Mouse (Mus musculus) CD4-positive, CD25-positive, alpha-beta regulatory T cell, adult 2 months (primary cell): Measurements from ENCODE around the gene Tnxb.

ENCODE experiments used
- DNase-seq: peaks from one replicate; pipeline ENCODE4 v3.0.0-alpha.2; 2012; ENCODE audit warnings: low read depth, low spot score

Tnxb gene

DNA sequence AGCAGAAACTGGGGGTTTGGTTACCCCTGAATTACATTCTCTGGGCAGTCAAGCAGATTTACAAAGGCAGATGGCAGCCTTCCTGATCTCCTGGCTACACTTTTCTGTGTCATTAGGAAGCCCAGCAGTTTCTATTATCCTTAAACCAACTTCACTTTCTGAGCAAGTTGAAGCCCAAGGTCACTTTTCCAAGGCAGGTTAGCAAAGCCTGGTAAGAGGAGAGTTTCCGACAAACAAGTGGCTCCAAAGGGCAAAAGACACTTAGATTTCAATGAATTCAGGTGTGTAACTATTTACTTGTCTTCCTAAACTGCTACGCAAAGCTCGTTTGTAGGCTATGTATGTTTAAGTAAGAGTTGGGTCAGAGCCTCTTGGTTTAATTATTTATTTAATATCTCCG is 27.0 kb upstream of the Tnxb start:
- no peak for DNase-seq

- DNase-seq, result no peak
These were observed 26.4 kb upstream of the Tnxb start for GRCm38 (mm10) chr17:34643944-34644343.

GRCm38 (mm10) chr17:34644608-34645007 is 25.7 kb upstream of the Tnxb start, which contains the start of gene Fkbpl:
Gene Fkbpl (plus strand): TSS chr17:34644764.
- DNase-seq, result peak; percentile 98

DNA sequence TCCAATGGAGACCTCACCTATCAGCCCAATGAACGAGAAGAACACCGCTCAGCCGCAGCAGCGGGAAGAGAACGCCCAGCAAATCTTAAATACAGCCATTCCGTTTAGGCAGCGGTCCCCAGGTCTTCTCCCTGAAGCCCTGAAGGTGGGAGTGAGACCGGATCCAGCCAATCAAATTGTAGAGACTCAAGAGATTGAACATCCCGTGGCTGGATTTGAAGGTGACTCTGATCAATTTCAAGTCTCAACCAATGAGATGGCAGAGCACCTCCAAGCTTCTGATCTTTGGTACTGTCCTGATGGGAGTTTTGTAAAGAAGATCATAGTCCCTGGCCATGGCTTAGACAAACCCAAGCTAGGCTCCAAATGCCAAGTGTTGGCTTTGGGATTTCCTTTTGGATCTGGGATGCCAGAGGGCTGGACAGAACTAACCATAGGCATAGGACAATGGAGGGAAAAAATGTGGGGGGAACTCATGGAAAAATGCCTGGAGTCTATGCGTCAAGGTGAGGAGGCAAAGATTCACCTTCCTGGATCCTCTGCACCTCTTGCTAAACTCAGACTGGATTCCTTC is 25.0 kb upstream of the Tnxb start:
- DNase-seq, result no peak

DNA sequence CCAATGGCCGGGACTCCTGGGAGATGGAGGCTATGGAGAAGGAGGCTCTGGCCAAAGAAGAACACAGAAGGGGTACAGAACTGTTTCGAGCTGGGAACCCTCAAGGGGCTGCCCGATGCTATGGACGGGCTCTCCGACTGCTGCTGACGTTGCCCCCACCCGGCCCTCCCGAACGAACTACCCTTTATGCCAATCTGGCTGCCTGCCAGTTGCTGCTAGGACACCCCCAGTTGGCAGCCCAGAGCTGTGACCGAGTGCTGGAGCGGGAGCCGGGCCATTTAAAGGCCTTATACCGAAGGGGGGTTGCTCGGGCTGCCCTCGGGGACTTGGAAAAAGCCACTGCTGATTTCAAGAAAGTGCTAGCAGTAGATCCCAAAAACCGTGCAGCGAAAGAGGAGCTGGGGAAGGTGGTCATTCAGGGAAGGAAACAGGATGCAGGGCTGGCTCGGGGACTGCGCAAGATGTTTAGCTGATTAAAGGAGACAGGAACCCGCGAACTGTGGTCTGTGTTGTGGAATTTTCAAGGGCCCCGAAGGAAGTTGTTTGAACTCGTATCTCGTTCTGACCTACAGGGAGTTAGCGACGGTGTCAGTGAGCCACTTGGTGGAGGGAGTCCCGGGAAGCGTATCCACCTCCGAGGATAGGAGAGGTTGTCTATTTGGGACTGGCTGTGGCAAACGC is 24.4 kb upstream of the Tnxb start:
- DNase-seq, result no peak

GRCm38 (mm10) chr17:34646906-34647787 is 23.2 kb upstream of the Tnxb start, which contains the start of gene Atf6b:
Gene Atf6b (plus strand): TSS chr17:34647146.
- DNase-seq, result peak; percentile 98

GRCm38 (mm10) chr17:34648141-34648890 is 22.0 kb upstream of the Tnxb start:
- no peak for DNase-seq

- no peak for DNase-seq
These were observed 21.1 kb upstream of the Tnxb start for GRCm38 (mm10) chr17:34649106-34649864.

DNA sequence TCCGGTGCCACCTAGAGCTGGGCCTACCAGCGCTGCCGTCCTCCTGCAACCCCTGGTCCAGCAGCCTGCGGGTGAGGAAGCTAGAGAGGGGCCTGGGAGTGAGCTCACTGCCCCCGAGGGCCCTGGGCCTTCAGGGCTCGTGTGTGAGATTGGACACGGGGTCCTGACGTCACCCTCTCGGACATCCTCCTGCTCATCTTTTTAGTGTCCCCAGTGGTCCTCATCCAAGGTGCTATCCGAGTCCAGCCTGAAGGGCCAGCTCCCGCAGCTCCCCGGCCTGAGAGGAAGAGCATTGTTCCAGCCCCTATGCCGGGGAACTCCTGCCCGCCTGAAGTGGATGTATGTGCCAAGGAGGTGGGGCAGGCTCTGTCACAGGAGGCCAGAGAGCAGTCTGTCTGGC is 19.6 kb upstream of the Tnxb start:
- no peak for DNase-seq

DNA sequence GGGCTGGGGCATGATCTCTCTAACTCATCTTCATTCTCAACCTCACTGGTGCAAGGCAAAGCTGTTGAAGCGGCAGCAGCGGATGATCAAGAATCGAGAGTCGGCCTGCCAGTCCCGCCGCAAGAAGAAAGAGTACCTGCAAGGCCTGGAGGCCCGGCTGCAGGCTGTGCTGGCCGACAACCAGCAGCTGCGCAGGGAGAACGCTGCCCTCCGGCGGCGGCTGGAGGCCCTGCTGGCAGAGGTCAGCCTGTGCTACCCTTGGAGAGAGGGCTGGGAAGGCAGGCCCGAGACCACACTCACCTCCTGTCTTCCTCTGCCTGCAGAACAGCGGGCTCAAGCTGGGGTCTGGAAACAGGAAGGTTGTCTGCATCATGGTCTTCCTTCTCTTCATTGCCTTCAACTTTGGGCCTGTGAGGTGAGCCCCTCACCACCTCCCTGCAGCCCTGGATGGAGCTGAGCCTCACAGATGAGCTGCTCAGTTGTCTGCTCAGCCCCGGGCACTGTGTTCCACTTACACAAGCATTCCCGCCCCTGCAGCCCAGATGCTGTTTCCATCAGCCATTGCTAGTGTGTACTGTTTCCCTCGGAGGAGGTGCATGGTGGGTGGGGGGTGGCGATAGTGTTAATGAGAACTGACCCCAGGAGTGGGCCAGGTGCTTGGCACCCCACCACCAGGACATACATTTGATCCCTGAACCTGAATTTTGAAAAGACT is 18.7 kb upstream of the Tnxb start:
- DNase-seq, result peak; percentile 61

DNA sequence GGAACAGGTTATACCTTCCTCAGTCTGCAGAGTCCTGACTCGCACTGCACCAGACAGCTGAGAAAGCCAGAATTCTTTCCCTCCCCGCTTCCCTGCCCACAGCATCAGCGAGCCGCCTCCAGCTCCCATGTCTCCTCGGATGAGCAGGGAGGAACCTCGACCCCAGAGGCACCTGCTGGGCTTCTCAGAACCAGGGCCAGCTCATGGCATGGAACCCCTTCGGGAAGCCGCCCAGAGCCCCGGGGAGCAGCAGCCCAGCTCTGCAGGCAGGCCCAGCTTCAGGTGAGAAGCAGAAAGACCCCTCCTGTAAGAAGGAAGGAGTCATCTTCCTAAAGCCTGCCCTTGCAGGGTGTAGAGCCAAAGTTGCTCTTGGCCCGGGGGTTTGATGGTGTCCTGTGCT is 17.8 kb upstream of the Tnxb start:
- no peak for DNase-seq

DNA sequence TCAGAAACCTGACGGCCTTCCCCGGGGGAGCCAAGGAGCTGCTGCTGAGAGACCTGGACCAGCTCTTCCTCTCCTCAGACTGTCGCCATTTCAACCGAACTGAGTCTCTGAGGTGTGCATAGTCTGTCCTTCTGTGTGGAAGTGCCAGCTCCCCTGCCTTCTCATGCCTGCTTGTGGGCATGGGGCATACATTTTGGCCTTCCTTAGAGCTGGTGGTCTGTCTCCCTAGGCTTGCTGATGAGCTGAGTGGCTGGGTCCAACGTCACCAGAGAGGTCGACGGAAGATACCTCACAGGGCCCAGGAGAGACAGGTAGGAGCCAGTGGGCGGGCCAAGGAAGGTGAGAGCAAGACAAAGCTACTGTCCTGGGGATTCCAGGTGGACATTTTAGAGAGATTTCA is 17.4 kb upstream of the Tnxb start:
- DNase-seq, result no peak

DNA sequence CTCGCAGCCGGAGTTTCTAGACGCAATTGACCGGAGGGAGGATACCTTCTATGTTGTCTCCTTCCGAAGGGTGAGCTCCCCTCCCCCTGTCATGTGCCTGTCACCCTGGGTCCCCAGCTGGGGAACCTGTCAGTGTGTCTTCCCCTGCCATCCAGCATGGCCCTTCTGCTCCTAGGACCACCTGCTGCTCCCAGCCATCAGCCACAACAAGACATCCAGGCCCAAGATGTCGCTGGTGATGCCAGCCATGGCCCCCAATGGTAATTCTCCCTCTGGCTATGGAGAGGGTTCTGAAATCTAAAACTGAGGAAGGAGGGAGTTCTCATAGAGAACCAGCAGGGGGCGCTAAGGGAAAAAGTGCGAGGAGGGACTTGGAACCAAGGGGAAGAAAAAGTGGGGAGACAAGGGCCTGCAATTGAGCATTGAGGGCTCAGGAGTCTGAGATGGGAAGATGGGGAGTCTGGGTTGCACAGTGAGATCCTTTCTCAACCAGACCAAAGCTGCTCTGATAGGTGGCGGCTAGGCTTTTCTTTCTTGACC is 16.5 kb upstream of the Tnxb start:
- peak; percentile 71 for DNase-seq

DNA sequence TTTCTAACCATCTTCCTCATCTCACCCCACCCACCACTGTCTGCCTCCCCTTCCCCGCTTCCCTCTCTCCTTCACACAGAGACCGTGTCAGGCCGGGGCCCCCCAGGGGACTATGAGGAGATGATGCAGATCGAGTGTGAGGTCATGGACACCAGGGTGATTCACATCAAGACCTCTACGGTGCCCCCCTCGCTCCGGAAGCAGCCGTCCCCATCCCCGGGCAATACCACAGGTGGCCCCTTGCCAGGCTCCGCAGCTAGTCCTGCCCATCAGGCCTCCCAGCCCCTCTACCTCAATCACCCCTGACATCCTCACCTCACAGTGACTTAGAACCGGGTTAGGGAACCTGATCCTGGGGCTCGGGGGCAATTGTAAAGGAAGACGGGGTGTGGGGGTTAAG is 15.9 kb upstream of the Tnxb start:
- no peak for DNase-seq

DNA sequence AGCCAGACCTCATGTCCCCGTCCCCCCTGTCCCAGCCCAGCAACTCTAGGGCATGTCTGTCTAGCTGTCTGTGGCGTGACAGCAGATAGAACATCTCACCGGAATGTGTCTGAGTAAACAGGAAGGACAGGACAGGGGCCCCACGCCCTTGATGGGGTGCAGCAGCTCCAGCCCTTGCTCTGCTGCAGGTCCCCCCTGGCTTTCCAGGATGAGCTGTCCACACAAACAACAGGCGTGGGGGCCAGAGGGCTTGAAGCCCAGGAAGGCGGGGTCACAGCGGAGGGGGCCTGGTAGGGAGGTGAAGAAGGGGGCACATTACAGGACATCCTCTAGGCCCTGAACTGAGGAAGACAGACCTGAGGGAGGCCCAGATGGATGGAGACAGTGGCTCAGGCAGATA is 15.2 kb upstream of the Tnxb start:
- no peak for DNase-seq

- no peak for DNase-seq
These were observed 14.7 kb upstream of the Tnxb start for GRCm38 (mm10) chr17:34655581-34655991.

DNA sequence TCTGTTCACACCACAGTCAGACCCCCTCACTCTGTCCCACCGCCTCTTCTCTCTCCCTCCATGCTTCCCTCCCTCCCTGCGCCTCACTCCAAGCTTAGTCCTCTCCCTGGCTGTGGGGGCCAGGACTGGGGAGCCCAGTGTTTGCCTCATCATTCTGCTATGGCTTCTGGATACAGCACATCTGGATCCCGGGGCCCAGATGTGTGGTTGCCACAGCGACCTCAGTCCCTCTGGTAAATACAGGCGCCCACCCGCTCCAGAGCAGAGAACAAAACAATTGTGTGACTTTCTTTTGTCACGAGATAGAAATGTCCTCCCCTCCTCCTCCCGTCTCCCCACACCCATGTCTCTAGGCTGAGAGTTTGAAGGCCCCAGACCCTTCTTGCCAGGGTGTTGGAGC is 13.7 kb upstream of the Tnxb start:
- no peak for DNase-seq

- DNase-seq, result no peak
These were observed 13.1 kb upstream of the Tnxb start for GRCm38 (mm10) chr17:34657271-34657670.

- DNase-seq, result no peak
These were observed 12.2 kb upstream of the Tnxb start for GRCm38 (mm10) chr17:34658145-34658544.

GRCm38 (mm10) chr17:34658591-34658990 is 11.7 kb upstream of the Tnxb start:
- DNase-seq, result no peak
